Mouse (Mus musculus) heart, adult 2 months (tissue): ENCODE measurements around the gene Prkar2b. TPM values are rescaled to one million over a fixed set of nuclear protein-coding genes. Genes with fewer than 3 reads are reported as not detected.

ENCODE experiments used
- DNase-seq, 2 experiments: peaks; one replicate each; pipeline ENCODE4 v3.0.0; 2021
- H3K27ac ChIP-seq: fragments of 200-600 bp; 2 replicates; pipeline ENCODE4 v1.8.1; 2022
- H3K27me3 ChIP-seq: fragments of 200-500 bp; 2 replicates; pipeline ENCODE4 v1.6.1; 2012; ENCODE audit warnings: mild to moderate bottlenecking, low read length, inconsistent platforms, mixed read lengths; ENCODE audit not compliant: control insufficient read depth, insufficient read depth
- H3K36me3 ChIP-seq: fragments of 200-500 bp; 2 replicates; pipeline ENCODE4 v1.6.1; 2012; ENCODE audit warnings: low read length, inconsistent platforms; ENCODE audit not compliant: control insufficient read depth, insufficient read depth
- H3K4me1 ChIP-seq: fragments of 200-500 bp; 2 replicates; pipeline ENCODE4 v1.6.1; 2011; ENCODE audit warnings: low read length; ENCODE audit not compliant: control insufficient read depth, insufficient read depth
- H3K4me3 ChIP-seq: fragments of 200-600 bp; 2 replicates; pipeline ENCODE4 v1.8.1; 2022
- H3K79me2 ChIP-seq: fragments of 200-500 bp; replicated peaks from 2 replicates; pipeline ENCODE4 v1.6.1; 2012; ENCODE audit warnings: mild to moderate bottlenecking, inconsistent platforms, low read length, moderate library complexity, mixed read lengths; ENCODE audit not compliant: control insufficient read depth, insufficient read depth
- H3K9ac ChIP-seq: fragments of 200-500 bp; 2 replicates; pipeline ENCODE4 v1.6.1; 2012; ENCODE audit warnings: low read depth, mild to moderate bottlenecking, control low read depth, inconsistent platforms, low read length, mixed read lengths
- CTCF ChIP-seq: fragments of 200-600 bp; IDR thresholded peaks from 2 replicates; pipeline ENCODE4 v1.8.1; 2022; ENCODE audit warnings: antibody characterized with exemption, mild to moderate bottlenecking, moderate library complexity
- EP300 ChIP-seq: fragments of 200-500 bp; IDR thresholded peaks from 2 replicates; pipeline ENCODE4 v1.6.1; 2011; ENCODE audit warnings: low read depth, low read length, control low read depth; ENCODE audit not compliant: insufficient read depth
- POLR2A ChIP-seq: fragments of 200-500 bp; IDR thresholded peaks from 2 replicates; pipeline ENCODE4 v1.6.1; 2011; ENCODE audit warnings: mild to moderate bottlenecking, low read depth, low read length, control low read depth; ENCODE audit not compliant: insufficient read depth
- WGBS: fragments of 180-500 bp; shearing (Covaris S2); methylation state at CpG from one replicate; pipeline ENCODE4 v1.1.7; 2018; 5-methylcytosine and 5-hydroxymethylcytosine counted together
- intact Hi-C: fragments of 180-260 bp; cut with DNase I; formaldehyde crosslinking; loops from one replicate; pipeline ENCODE4 v1.15.1; 2025
- polyA plus RNA-seq: library from polyadenylated mRNA; depleted of rRNA; stranded (reverse); fragments of >200 nt; gene quantifications from 2 replicates; pipeline ENCODE4 v1.2.3, GENCODE M21; 2012
- total RNA-seq, 2 experiments: library from RNA; stranded (reverse); gene quantifications; 2 replicates each; pipeline ENCODE4 v1.2.3; 2021

The Prkar2b gene
- total and polyA plus RNA-seq, 3 experiments, result 5.4 to 10.4 (median 7.9) TPM

DNA sequence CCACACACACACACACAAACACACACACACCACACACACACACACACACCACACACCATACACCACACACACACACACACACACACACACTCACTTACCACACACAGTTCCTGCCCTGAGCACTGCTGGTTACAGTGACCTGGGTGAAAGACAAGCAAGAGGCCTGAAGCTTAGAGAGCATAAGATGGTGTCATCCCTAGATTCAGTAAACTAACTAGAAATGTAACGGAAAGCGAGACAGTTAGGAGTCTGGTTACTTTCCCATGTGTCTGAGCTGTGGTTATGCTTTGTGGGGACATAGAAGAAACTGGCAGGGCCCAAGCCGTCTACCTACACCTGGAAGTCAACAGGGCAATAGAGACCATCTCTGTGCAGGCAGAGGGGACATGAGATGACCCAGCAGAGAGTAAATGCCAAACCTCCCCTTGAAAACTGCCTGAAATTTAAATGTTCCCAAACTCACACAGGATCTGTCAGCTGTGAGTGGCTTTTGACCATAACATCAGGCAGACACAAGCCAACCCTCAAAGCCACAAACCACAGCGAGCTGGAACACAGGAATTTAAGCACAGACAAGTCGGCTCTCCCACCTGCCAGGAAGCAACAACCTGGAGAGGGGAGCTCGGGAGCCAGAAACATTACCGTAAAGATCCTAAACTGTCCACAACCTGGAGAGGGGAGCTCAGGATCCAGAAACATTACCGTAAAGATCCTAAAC is 51.7 kb downstream of the Prkar2b start:
- H3K9ac ChIP-seq, result no peak overlapping the region
- H3K36me3 ChIP-seq, result no peaks in the 10 kb centered on the region
- H3K79me2 ChIP-seq, result no peaks in the 10 kb centered on the region
- H3K27ac ChIP-seq, result no peak overlapping the region
- WGBS, result 26% methylated on average over 8 of the region's 8 CpGs
- H3K27me3 ChIP-seq, result no peaks in the 10 kb centered on the region
- H3K4me1 ChIP-seq, result no peaks in the 10 kb centered on the region
- H3K4me3 ChIP-seq, result no peak overlapping the region
- DNase-seq, result no peak
- intact Hi-C loops, result no loop called here
- TF ChIP-seq EP300, result no peak

DNA sequence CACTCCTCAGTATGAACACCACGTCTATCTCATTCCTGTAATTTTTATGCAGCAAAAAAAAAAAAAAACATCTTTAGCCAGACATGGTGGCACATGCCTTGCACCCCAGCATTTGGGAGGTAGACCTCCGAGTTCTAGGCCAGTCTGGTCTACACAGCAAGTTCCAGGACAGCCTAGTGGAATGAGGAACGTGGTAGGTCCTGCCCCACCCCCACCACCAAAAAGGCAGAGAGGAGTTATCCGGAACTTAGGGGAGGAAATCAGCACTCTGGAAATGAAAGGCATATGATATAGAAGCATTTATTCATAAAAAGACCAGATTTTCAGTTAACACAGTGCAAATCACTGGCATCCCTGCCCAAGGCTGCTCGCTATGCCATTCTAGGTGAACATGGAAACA is 52.4 kb downstream of the Prkar2b start:
- intact Hi-C loops, result no loop called here
- Histone ChIP-seq H3K27ac (no peak overlapping the region), H3K27me3 (no peaks in the 10 kb centered on the region), H3K4me1 (no peaks in the 10 kb centered on the region), H3K36me3 (no peaks in the 10 kb centered on the region), H3K79me2 (no peaks in the 10 kb centered on the region), H3K4me3 (no peak overlapping the region), H3K9ac (no peak overlapping the region)
- TF ChIP-seq POLR2A, result no peak
- 72% methylated on average over 5 of the region's 5 CpGs for WGBS
- no peak for DNase-seq

DNA sequence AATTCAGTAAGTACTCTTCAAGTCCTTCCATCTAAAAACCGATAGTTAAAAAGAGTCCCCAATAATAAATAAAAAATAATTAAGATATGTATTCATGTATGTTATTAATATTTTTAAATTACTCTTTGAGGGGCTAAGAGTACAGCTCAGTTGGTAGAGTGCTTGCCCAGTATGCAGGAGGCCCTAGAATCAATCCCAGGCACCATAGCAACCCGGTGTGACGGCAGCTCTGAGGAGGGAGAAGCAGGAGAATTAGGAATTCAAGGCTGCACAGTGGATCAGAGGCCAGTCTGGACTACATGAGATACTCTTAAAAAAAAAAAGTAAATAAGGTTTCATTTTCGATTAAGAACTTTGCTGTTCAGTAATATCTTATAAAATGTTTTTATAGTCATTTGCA is 53.5 kb downstream of the Prkar2b start:
- TF ChIP-seq CTCF (no peak), POLR2A (no peak), EP300 (no peak)
- intact Hi-C loops, result no loop called here
- H3K27me3 ChIP-seq, result no peaks in the 10 kb centered on the region
- DNase-seq, result no peak
- H3K4me1 ChIP-seq, result no peaks in the 10 kb centered on the region
- H3K79me2 ChIP-seq, result no peaks in the 10 kb centered on the region
- no peaks in the 10 kb centered on the region for H3K36me3 ChIP-seq
- WGBS, result 89% methylated on average over 4 of the region's 4 CpGs
- no peak overlapping the region for H3K27ac ChIP-seq
- no peak overlapping the region for H3K4me3 ChIP-seq
- no peak overlapping the region for H3K9ac ChIP-seq

DNA sequence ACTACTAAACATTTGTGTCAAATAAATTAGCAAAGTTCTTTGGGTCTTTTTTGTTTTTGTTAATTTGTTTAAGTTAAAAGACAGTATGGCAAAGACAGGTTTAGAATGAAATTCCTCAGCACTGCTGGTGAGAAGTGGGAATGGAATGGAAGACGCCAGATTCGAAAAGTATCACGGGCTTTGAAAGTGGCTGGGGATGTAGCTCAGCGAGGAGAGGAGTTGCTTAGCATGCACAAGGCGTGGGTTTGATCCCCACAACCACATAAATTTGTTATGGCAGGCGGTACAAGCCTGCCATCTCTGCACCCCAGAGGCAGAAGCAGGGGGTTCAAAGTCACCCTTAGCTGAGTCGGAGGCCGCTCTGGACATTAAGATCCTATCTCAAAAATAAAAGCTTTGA is 54.1 kb downstream of the Prkar2b start:
- DNase-seq, result no peak
- Histone ChIP-seq H3K4me1 (no peaks in the 10 kb centered on the region), H3K27ac (no peak overlapping the region), H3K27me3 (no peaks in the 10 kb centered on the region), H3K36me3 (no peaks in the 10 kb centered on the region), H3K4me3 (no peak overlapping the region), H3K79me2 (no peaks in the 10 kb centered on the region), H3K9ac (no peak overlapping the region)
- WGBS, result 95% methylated on average over 8 of the region's 8 CpGs
- intact Hi-C loops, result no loop called here
- TF ChIP-seq POLR2A, result no peak
- no peak for TF ChIP-seq EP300
- TF ChIP-seq CTCF, result no peak

DNA sequence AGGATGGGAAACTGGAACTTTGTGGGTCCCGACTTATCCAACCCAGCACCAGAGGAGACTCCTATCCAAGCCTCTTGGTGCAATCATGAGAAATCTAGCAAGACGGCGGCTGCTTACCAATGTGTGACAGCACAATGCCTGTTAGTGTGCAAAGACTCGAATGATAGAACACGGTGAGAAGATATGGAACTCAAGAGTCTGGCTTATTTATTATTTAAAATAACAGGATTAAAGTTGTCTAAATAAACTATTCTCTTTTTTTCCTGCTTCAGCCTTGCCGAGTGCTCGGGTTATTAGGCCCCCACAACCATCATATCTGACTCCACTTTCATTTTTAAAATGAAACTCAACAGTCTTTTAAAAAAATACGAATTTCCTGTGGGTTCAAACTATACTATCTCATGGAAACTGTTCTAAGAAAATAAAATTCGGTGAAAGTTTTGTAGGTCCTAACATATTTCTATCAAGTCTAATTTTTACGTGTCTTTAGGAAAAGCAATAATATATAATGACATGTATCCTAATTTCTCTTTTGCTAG is 54.6 kb downstream of the Prkar2b start:
- Histone ChIP-seq H3K27ac (no peak overlapping the region), H3K9ac (no peak overlapping the region), H3K27me3 (no peaks in the 10 kb centered on the region), H3K4me1 (no peaks in the 10 kb centered on the region), H3K4me3 (no peak overlapping the region), H3K36me3 (no peaks in the 10 kb centered on the region), H3K79me2 (no peaks in the 10 kb centered on the region)
- DNase-seq, result no peak
- intact Hi-C loops, result no loop called here
- WGBS, result 85% methylated on average over 10 of the region's 10 CpGs
- TF ChIP-seq CTCF (no peak), EP300 (no peak), POLR2A (no peak)

DNA sequence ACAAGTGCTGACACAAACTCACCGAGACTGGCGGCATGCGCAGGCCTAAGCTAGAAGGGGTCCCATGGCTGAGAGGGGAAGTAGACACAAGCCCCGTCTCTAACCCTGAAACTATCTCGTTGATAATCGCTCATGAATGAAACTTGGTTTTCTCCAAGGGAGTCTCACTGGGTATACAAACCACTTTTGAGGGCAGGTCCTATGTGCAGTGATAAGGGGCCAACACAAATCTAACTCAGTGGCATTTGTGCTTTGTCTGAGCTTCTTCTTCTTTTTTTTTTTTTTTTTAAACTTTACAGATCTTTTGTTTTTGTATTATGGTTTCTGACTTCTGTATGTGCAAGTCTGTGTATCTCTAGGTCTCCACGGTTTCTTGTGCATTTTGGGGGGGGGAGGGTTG is 60.6 kb downstream of the Prkar2b start:
- no peaks in the 10 kb centered on the region; the same call in 1 of the 2 replicates for H3K4me1 ChIP-seq
- H3K4me3 ChIP-seq, result no peak overlapping the region
- no peak for DNase-seq
- no peaks in the 10 kb centered on the region for H3K36me3 ChIP-seq
- H3K9ac ChIP-seq, result no peak overlapping the region
- no peaks in the 10 kb centered on the region for H3K79me2 ChIP-seq
- 84% methylated on average over 7 of the region's 7 CpGs for WGBS
- no peak for TF ChIP-seq EP300
- no peak for TF ChIP-seq CTCF
- no peak for TF ChIP-seq POLR2A
- intact Hi-C loops, result no loop called here
- H3K27ac ChIP-seq, result no peak overlapping the region
- no peaks in the 10 kb centered on the region for H3K27me3 ChIP-seq
